Mouse (Mus musculus): ENCODE measurements around the gene Lce1e. TPM values are rescaled to one million over a fixed set of nuclear protein-coding genes. Genes with fewer than 3 reads are reported as not detected.

The Lce1e gene
- not detected for total RNA-seq (2021)
- long read RNA-seq, experiment 1 = 0 reads
- long read RNA-seq, experiment 2 = 0 reads

DNA sequence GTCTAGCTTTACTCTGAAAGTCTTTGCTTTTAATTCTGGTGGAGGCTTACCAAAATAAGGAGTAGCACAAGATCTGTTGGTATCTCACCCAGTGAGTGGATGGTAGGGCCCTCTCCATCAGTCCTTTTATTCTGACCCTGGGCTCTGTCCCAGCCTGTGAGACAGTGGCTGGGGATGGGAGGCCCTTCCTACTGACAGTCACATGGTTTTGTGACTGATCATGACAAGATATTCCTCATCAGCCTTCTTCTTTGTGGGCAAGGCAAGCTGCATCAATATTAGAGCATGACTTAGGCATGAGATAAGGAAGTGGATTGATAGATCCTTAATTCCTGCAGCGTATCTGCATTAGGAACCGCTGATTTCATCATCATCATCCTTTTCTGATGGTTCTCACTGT lies at the start of gene Lce1e:
TSS of gene Lce1e (minus strand) at position 101 of the 400 bp plus-strand sequence.
- DNase-seq = no peak

DNA sequence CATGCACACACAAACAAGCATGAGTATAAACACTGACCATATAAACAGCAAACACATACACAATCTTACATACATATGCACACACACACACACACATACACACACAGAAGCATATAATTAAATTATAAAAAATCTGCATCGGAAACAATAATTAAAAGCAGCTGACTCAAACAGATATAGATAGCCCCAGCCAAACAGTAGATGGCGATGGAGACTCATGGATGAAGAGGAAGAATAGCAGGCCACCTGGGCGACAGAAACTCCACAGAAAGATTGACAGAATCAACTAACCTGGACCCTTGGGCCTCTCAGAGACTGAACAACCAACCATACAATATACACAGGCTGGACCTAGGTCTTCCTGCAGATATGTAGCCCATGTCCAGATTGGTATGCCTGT lies 44.3 kb upstream of the Lce1e start:
- no peak for DNase-seq

DNA sequence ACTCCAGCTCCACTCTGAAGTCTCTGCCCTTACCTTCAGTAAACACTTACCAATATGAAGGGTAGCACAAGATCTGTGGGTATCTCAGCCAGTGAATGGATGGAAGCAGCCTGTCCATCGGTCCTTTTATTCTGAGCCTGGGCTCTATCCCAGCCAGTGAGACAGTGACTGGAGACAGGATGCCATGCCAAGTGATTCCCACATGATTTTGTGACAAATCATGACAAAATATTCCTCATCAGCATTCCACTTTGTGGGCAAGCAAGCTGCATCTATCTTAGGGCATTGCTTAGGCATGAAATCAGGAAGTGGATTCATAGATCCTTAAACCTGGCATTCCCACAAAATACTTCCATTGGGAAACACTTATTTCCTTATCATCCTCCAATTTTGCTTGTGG lies 43.4 kb upstream of the Lce1e start, which contains the start of gene Lce1g:
TSS of gene Lce1g (minus strand) at position 101 of the 400 bp plus-strand sequence.
- no peak for DNase-seq

DNA sequence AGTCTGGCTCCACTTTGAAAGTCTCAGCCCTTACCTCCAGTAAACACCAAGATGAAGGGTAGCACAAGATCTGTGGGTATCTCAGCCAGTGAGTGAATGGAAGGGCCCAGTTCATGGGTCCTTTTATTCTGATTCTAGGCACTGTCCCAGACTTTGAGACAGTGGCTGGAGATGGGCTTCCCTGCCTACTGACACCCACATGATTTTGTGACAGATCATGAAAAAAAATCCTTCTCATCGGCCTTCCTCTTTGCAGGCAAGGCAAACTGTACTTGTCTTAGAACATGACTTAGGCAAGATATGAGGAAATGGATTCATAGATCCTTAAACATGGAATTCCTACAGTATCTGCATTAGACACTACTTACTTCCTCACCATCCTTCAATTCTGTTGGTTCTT lies 30.1 kb upstream of the Lce1e start, which contains the start of gene Gm38119:
TSS of gene Gm38119 (minus strand) at position 101 of the 400 bp plus-strand sequence.
- no peak for DNase-seq

DNA sequence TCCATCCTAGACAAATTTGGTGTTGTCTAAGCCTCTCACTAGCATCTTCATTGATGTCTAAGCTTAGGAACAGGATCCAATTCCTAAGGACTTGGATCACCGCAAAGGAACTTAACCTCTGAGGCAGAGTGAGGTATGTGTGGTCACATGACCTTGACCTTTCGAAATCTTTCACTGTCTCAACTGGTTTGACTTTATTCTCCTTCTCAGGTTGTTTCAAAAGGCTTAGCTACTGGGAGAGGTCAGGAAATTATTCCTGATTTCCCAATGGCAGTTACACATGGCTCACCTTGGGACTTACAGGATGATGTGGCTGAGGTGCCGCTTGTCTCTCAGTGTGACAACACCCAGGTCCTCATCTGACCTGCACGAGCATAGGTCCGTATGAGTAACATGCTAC lies 13.8 kb upstream of the Lce1e start:
- no peak for DNase-seq

DNA sequence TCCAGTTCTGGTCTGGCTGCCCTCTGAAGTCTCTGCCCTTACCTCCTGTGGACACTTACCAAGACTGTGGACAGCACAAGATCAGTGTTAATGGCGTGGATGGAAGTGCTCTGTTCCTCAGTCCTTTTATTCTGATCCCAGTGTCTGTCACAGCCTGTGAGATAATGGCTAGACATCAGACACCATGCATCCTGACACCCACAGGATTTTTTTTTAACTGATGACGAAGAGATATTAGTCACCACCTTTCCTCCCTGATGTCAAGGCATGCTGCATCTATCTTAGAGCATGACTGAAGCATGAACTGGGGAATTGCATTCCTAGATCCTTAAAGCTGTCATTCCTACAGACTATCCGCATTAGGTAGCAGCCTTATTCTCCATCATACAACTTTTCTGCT lies 11.4 kb upstream of the Lce1e start, which contains the start of gene Lce1f:
TSS of gene Lce1f (minus strand) at position 101 of the 400 bp plus-strand sequence.
- DNase-seq = no peak

DNA sequence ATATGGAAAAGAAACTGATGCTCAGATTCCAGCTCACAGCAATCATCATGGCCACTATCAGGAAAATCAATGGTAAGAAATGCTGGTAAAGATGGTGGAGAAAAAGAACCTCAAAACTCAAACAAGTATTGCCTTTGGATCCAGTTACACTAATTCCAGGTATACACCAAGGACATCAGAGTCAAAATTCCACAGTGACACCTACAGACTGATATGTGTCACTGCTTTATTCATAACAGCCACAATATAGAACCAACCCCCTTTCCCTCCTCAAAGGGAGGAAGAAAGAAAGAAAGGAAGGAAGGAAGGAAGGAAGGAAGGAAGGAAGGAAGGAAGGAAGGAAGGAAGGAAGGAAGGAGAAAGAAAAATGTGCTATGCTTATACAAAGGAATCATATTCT lies 6.2 kb upstream of the Lce1e start:
- no peak for DNase-seq

DNA sequence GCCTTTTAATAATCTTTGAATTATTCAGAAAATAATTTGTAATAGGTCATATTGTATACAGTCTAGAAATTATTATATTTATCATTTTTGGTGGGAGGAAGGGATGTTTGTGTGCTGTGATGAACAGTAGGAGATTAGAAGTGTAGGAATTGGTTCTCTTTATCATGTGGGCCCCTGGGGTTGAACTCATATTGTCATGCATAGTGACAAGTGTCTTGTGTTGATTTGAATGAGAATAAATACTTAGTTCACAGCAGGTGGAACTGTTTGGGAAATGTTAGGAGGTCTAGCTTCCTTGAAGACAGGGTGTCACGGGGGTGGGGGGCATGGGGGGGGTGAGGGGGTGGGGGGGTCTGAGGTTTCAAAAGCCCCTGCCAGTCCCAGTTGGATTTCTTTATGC lies 14.3 kb downstream of the Lce1e start:
- DNase-seq = no peak

DNA sequence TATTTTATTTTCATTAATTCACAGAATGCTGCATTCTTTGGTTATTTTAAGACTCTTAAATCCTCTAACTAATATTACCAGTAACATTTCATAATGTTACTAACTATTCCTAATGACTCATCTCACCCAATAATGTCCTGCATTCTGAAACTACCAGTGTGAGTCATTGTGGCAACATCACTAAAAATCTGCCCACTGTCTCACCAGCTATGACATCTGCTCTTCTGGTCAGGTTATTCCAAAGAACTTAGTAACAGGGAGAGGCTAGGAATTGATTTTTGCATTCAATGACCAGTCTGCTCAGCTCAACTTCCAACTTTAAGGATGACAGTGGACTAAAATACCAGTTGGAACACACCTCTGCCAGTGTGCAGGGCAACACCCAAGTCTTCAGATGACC lies 17.2 kb downstream of the Lce1e start:
- no peak for DNase-seq

DNA sequence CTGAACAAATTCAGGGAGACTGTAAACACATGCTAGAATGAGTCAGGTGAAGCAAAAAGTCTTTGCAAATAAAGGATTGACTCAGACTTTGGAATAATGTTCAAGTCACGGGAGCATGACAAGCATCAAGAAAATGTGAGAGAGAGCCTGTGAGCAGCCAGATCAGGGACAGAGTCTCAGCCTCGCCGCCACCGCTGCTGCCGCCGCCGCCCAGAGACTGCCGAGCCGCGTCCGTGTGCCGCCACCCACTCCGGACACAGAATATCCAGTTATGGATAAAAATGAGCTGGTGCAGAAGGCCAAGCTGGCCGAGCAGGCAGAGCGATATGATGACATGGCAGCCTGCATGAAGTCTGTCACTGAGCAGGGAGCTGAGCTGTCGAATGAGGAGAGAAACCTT lies 19.7 kb downstream of the Lce1e start:
- DNase-seq = peak; percentile 35 to 36

DNA sequence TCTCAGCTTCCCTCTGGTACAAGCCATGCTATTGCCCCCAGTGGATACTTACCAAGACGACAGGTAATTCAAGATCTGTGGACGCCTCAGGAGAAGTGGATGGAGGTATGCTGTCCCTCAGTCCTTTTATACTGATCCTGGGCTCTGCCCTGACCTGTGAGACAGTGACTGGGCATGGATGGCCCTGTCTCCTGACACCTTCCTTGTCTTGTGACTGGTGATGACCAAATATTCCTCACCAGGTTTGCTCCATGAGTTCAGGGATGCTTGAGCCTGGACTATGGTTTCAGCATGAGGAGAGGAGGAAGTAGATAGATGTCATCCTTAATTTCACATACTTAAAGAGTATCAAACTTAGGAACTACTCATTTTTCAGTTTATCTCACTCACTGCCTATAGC lies 21.8 kb downstream of the Lce1e start, which contains the start of gene Lce1d:
TSS of gene Lce1d (minus strand) at position 101 of the 400 bp plus-strand sequence.
- no peak for DNase-seq

DNA sequence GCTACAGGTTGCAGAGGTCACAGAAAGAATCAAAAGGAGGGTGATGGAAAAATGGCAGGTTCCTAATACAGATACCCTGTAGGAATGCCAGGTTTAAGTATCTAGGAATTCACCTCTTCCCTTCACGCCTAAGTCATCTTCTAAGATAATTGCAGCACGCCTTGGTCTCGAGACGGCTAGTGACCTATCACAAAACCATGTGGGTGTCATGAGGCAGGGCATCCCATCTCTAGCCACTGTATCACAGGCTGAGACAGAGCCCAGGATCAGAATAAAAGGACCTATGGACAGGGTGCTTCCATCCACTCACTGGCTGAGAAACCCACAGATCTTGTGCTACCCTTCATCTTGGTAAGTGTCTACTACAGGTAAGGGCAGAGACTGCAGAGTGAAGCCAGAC lies 29.9 kb downstream of the Lce1e start, which contains the start of gene Lce1c:
TSS of gene Lce1c (plus strand) at position 301 of the 400 bp plus-strand sequence.
- no peak for DNase-seq

DNA sequence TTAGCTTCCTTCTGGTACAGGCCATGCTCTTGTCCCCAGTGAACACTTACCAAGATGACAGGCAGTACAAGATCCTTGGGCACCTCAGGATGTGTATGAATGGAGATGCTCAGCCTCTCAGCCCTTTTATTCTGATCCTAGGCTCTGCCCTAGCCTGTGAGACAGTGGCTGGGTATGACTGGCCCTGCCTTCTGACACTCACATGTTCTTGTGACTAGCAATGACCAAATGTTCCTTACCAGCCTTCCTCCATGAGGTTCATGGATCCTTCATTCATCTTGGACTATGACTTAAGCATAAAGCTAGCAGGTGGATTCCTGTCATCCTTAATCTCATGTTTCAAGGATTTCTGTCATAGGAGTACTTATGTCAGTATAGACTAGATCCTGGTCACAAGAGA lies 38.7 kb downstream of the Lce1e start, which contains the start of gene Lce1a2:
TSS of gene Lce1a2 (minus strand) at position 101 of the 400 bp plus-strand sequence.
- DNase-seq = no peak

Other genes with a start within 250 kb of the Lce1e start
- not detected for gene Sprr1a, start 223.2 kb downstream of the Lce1e start, total RNA-seq (2021)
- gene Sprr4, start 208.6 kb downstream of the Lce1e start, total RNA-seq (2021) = not detected
- not detected for gene 2310046K23Rik, start 174.6 kb downstream of the Lce1e start, total RNA-seq (2021)
- gene Ivl, start 135.3 kb downstream of the Lce1e start, total RNA-seq (2021) = not detected
- not detected for gene Smcp, start 120.1 kb downstream of the Lce1e start, total RNA-seq (2021)
- not detected for gene 2210017I01Rik, start 101.6 kb downstream of the Lce1e start, total RNA-seq (2021)
- not detected for gene Lce6a, start 87.4 kb downstream of the Lce1e start, total RNA-seq (2021)
- not detected for gene Lce1a1, start 60.8 kb downstream of the Lce1e start, total RNA-seq (2021)
- not detected for gene Lce1b, start 52.1 kb downstream of the Lce1e start, total RNA-seq (2021)
- not detected for gene Lce1a2, start 38.8 kb downstream of the Lce1e start, total RNA-seq (2021)
- not detected for gene Lce1c, start 29.8 kb downstream of the Lce1e start, total RNA-seq (2021)
- not detected for gene Lce1d, start 21.9 kb downstream of the Lce1e start, total RNA-seq (2021)
- gene Lce1f, start 11.3 kb upstream of the Lce1e start, total RNA-seq (2021) = not detected
- not detected for gene Gm38119, start 30.0 kb upstream of the Lce1e start, total RNA-seq (2021)
- gene Lce1g, start 43.3 kb upstream of the Lce1e start, total RNA-seq (2021) = not detected
- not detected for gene Lce1h, start 56.0 kb upstream of the Lce1e start, total RNA-seq (2021)
- gene Lce1i, start 69.8 kb upstream of the Lce1e start, total RNA-seq (2021) = not detected
- gene Lce1j, start 81.4 kb upstream of the Lce1e start, total RNA-seq (2021) = not detected
- not detected for gene Lce1k, start 98.8 kb upstream of the Lce1e start, total RNA-seq (2021)
- gene Kprp, start 118.2 kb upstream of the Lce1e start, total RNA-seq (2021) = not detected
- gene Lce1l, start 142.2 kb upstream of the Lce1e start, total RNA-seq (2021) = not detected
- not detected for gene 2310050C09Rik, start 161.1 kb upstream of the Lce1e start, total RNA-seq (2021)
- not detected for gene Lce3a, start 217.2 kb upstream of the Lce1e start, total RNA-seq (2021)
- not detected for gene Lce3b, start 223.9 kb upstream of the Lce1e start, total RNA-seq (2021)
- gene Lce3c, start 235.4 kb upstream of the Lce1e start, total RNA-seq (2021) = not detected
- not detected for gene Lce3d, start 248.3 kb upstream of the Lce1e start, total RNA-seq (2021)